Mouse (Mus musculus) C2C12 (cell line): ENCODE measurements around the gene Diras2. TPM values are rescaled to one million over a fixed set of nuclear protein-coding genes. Genes with fewer than 3 reads are reported as not detected.

Experiments used
- H3K27me3 ChIP-seq: one replicate; pipeline ENCODE4 v1.6.1; 2011; ENCODE audit not compliant: control insufficient read depth, insufficient read depth, insufficient read length
- H3K36me3 ChIP-seq: one replicate; pipeline ENCODE4 v1.6.1; 2011; ENCODE audit not compliant: control insufficient read depth, insufficient read depth
- H3K4me3 ChIP-seq: one replicate; pipeline ENCODE4 v1.5.1; 2011; ENCODE audit warnings: mild to moderate bottlenecking, control low read depth; ENCODE audit not compliant: poor library complexity, insufficient read depth, severe bottlenecking
- H3K79me2 ChIP-seq: one replicate; pipeline ENCODE4 v1.6.1; 2011; ENCODE audit not compliant: control insufficient read depth, insufficient read depth
- H3K79me3 ChIP-seq: one replicate; pipeline ENCODE4 v1.6.1; 2011; ENCODE audit warnings: low read depth, control low read depth
- H3ac ChIP-seq: one replicate; pipeline ENCODE3; 2011; ENCODE audit warnings: low read depth; ENCODE audit not compliant: control insufficient read depth, insufficient read length
- CEBPB ChIP-seq: IDR thresholded peaks from one replicate; pipeline ENCODE4 v1.6.1; 2011; ENCODE audit warnings: low read depth, mild to moderate bottlenecking, control low read depth, moderate library complexity
- CTCF ChIP-seq: IDR thresholded peaks from one replicate; pipeline ENCODE4 v1.5.1; 2011; ENCODE audit not compliant: control insufficient read depth, insufficient read depth, insufficient read length
- FOSL1 ChIP-seq: IDR thresholded peaks from one replicate; pipeline ENCODE4 v1.8.0; 2011; ENCODE audit warnings: mild to moderate bottlenecking, low read length; ENCODE audit not compliant: poor library complexity, insufficient read depth, severe bottlenecking
- MAX ChIP-seq: IDR thresholded peaks from one replicate; pipeline ENCODE4 v1.6.1; 2011; ENCODE audit warnings: mild to moderate bottlenecking, control low read depth
- MYOD1 ChIP-seq: IDR thresholded peaks from one replicate; pipeline ENCODE4 v1.6.1; 2011; ENCODE audit warnings: low read depth; ENCODE audit not compliant: control insufficient read depth, insufficient read length
- MYOG ChIP-seq: IDR thresholded peaks from one replicate; pipeline ENCODE4 v1.6.1; 2011; ENCODE audit not compliant: control insufficient read depth, insufficient read length; ENCODE audit errors: extremely low read depth
- USF1 ChIP-seq: IDR thresholded peaks from one replicate; pipeline ENCODE4 v1.6.1; 2011; ENCODE audit warnings: low read depth, mild to moderate bottlenecking, control low read depth, moderate library complexity
- polyA plus RNA-seq: library from polyadenylated mRNA; unstranded; fragments of >200 nt; fragmentation: generic; extraction: Trizol; gene quantifications from one replicate; pipeline ENCODE4 v1.2.1, GENCODE M21; 2012; ENCODE audit warnings: missing spikeins

Diras2 gene
- polyA plus RNA-seq, 1 experiment: 0.15 TPM

- H3K27me3 ChIP-seq: no peaks in the 10 kb centered on the region
- H3K36me3 ChIP-seq: no peaks in the 10 kb centered on the region
- H3K4me3 ChIP-seq: no peak overlapping the region
- H3K79me3 ChIP-seq: no peaks in the 10 kb centered on the region
- no peaks in the 10 kb centered on the region for H3K79me2 ChIP-seq
- no peak for TF ChIP-seq MAX
- TF ChIP-seq CEBPB: no peak
- TF ChIP-seq MYOD1: no peak
- no peak for TF ChIP-seq CTCF
- TF ChIP-seq FOSL1: no peak
- TF ChIP-seq MYOG: no peak
- TF ChIP-seq USF1: no peak
- no peak overlapping the region for H3ac ChIP-seq
Observed at GRCm38 (mm10) chr13:52529188-52529972, 1.7 kb downstream of the Diras2 start.

DNA sequence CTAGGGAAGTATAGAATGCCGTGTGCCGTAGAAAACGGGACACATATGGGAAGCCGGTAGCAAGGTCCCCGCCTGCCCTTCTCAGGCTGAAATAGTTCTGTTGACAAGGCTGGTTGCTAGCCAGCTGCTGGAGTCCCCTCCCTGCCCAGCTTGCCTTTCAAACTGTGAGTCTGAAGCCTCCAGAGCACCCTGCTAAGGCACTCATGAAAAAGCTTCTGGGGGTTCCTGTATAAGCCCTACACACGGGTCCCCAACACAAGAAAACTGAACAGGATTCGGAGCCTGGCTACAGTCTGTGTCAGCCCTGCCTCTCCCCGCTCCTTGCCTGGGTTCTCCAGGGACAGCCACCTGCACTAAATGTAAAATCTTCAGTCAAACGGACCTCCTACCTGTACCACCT lies 2.3 kb downstream of the Diras2 start:
- Histone ChIP-seq H3K27me3 (no peaks in the 10 kb centered on the region), H3K36me3 (no peaks in the 10 kb centered on the region), H3K79me3 (no peaks in the 10 kb centered on the region), H3ac (no peak overlapping the region), H3K79me2 (no peaks in the 10 kb centered on the region), H3K4me3 (no peak overlapping the region)
- no peak for TF ChIP-seq CEBPB
- TF ChIP-seq MYOG: no peak
- no peak for TF ChIP-seq USF1
- no peak for TF ChIP-seq CTCF
- no peak for TF ChIP-seq FOSL1
- no peak for TF ChIP-seq MAX
- TF ChIP-seq MYOD1: no peak

GRCm38 (mm10) chr13:52528281-52528680 lies 2.8 kb downstream of the Diras2 start:
- no peaks in the 10 kb centered on the region for H3K27me3 ChIP-seq
- no peak overlapping the region for H3K4me3 ChIP-seq
- no peak overlapping the region for H3ac ChIP-seq
- H3K36me3 ChIP-seq: no peaks in the 10 kb centered on the region
- no peak for TF ChIP-seq MYOG
- no peaks in the 10 kb centered on the region for H3K79me2 ChIP-seq
- no peaks in the 10 kb centered on the region for H3K79me3 ChIP-seq

- Histone ChIP-seq H3K79me2 (no peaks in the 10 kb centered on the region), H3ac (no peak overlapping the region), H3K36me3 (no peaks in the 10 kb centered on the region), H3K4me3 (no peak overlapping the region), H3K79me3 (no peaks in the 10 kb centered on the region), H3K27me3 (no peaks in the 10 kb centered on the region)
- TF ChIP-seq USF1 (no peak), MYOG (no peak)
Observed at GRCm38 (mm10) chr13:52526249-52527035, 4.6 kb downstream of the Diras2 start.

DNA sequence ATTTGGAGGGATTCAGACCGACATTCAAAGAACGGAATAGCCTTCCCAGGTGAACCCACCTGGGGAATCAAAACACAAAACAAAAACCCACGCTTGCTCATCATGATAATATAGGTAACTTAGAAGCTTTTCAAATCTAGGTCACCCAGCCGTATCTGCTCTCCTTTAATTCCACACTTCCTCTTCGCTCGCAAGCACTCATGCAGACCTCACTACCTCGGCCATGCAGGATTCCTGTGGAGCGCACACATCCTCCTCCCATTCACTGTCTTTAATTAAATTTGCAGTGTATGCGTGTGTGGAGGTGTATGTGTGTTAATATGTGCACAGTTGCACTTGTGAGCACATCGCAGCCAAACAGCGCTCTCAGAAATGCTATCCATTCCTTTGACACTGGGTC lies 6.8 kb downstream of the Diras2 start:
- no peak for TF ChIP-seq CEBPB
- TF ChIP-seq FOSL1: no peak
- Histone ChIP-seq H3K79me3 (no peaks in the 10 kb centered on the region), H3ac (no peak overlapping the region), H3K36me3 (no peaks in the 10 kb centered on the region), H3K27me3 (no peaks in the 10 kb centered on the region), H3K79me2 (no peaks in the 10 kb centered on the region), H3K4me3 (no peak overlapping the region)

- Histone ChIP-seq H3K79me2 (no peaks in the 10 kb centered on the region), H3K36me3 (no peaks in the 10 kb centered on the region), H3K79me3 (no peaks in the 10 kb centered on the region), H3K4me3 (no peak overlapping the region), H3K27me3 (no peaks in the 10 kb centered on the region), H3ac (no peak overlapping the region)
- TF ChIP-seq CTCF: no peak
- no peak for TF ChIP-seq MYOD1
- no peak for TF ChIP-seq MAX
- TF ChIP-seq USF1: no peak
- TF ChIP-seq MYOG: no peak
- TF ChIP-seq CEBPB: no peak
- TF ChIP-seq FOSL1: no peak
Observed at GRCm38 (mm10) chr13:52521176-52521575, 9.9 kb downstream of the Diras2 start.
